Mouse (Mus musculus): ENCODE data around the gene Ankrd34a.

Ankrd34a gene

DNA sequence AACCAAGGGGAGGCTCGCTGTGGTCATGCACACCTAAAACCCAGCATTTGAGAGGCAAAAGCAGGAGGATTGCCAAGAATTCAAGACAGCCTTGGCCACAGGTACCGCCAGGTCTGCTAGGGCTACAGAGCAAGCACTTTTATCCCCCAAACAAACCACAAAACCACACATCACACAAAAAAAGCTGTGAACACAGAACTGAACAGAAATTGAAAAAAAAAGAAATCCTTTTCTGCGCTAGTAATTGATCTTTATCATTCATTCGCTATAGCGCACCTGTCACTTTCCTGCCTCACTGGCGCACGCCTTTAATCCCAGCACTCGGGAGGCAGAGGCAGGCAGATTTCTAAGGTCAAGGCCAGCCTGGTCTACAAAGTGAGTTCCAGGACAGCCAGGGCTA is 33.2 kb upstream of the Ankrd34a start:
- no peak for DNase-seq (ENCODE audit: low read depth, low spot score)

DNA sequence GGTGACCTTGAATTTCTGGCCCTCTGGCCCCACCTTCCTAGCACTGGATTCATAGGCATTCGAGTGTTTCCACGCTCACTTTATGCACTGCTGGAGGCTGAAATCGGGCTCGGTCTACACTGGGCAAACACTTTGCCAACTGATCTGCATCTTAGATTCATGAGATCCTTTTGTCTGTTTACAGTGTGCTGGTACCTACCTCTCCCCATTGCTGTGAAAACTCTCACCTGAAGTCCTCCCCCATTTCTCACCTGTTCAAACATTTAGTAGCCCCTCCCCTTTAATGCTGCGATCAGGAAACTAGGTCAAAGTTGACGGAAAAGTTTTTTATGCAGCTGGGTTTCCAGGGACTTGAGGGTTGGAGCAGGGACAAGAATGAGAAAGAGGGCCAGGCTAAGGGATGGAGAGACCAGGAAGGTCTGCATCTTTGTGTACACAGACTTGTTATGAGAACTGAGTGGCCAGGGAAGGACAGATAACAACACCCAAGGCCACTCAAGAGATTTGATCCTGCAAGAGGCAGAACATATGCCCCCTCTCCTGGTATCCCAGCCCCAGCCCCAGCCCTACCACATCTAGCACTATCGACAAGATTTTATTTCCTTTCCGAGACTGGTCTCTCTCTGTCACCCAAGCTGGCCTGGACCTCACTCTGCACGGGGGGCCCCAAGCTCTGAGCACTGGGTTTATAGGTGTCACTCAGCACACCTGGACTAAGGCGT is 32.4 kb upstream of the Ankrd34a start:
- no peak for DNase-seq (ENCODE audit: low read depth, low spot score)

DNA sequence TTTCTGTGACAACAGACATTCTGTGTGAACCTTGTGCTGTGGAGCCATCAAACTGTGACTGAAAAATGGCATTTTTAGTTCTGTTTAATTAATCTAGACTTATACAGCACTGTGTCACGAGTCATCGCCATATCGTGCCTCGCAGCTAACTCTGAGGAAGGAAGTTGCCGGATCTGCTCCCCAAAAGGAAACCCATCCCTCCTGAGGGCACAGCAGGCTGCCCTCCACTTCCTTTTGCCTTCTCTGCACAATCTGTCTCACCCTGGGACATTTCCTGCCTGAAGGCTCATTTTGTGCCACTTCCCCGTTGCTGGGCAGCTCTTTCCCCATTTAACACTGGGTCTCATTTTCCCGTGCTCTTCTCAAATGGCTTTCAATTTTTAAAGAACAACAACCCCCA is 31.8 kb upstream of the Ankrd34a start:
- no peak for DNase-seq (ENCODE audit: low read depth, low spot score)

DNA sequence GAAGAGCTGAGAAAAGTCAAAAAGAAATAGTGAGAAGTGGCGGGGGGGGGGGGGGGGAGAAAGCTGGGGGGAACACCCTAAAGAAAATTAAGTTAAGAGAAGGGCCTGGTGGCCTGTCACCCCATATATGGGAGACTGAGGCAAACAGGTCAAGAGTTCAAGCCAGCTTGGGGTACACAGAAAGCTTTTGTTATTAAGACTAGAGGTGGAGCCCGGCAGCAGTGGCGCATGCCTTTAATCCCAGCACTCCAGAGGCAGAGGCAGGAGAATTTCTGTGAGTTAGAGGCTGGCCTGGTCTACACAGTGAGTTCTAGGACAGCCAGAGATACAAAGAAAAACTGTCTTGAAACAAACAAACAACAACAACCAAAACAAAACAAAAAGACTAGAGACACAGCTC is 31.3 kb upstream of the Ankrd34a start:
- DNase-seq (ENCODE audit: low read depth, low spot score), result no peak

- no peak for DNase-seq (ENCODE audit: low read depth, low spot score)
Measured at GRCm38 (mm10) chr3:96566661-96567450, 29.6 kb upstream of the Ankrd34a start.

GRCm38 (mm10) chr3:96568605-96569004 is 27.8 kb upstream of the Ankrd34a start:
- DNase-seq (ENCODE audit: low read depth, low spot score), result no peak

GRCm38 (mm10) chr3:96569506-96569905 is 26.9 kb upstream of the Ankrd34a start:
- no peak for DNase-seq (ENCODE audit: low read depth, low spot score)

- DNase-seq (ENCODE audit: low read depth, low spot score), result no peak
Measured at GRCm38 (mm10) chr3:96569966-96570605, 26.4 kb upstream of the Ankrd34a start.

GRCm38 (mm10) chr3:96570643-96571042 is 25.8 kb upstream of the Ankrd34a start:
- DNase-seq (ENCODE audit: low read depth, low spot score), result no peak

DNA sequence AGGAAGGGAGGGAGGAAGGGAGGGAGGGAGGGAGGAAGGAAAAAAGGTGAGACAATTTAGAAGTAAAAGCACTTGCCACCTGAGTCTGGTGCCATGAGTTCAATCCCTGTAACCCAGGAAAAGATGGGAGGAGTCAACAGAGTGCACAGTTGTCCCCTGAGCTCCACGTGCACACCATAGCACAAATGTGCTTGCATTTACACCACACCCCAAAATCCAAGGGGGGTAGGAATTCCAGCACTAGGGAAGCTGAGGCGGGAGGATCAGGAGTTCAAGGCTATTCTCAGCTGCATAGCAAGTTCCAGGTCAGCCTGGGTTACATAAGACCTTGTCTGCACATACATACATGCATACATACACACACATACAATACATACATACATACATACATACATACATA is 25.1 kb upstream of the Ankrd34a start:
- no peak for DNase-seq (ENCODE audit: low read depth, low spot score)

GRCm38 (mm10) chr3:96571896-96572698 is 24.3 kb upstream of the Ankrd34a start:
- no peak for DNase-seq (ENCODE audit: low read depth, low spot score)

GRCm38 (mm10) chr3:96573611-96574511 is 22.6 kb upstream of the Ankrd34a start:
- DNase-seq (ENCODE audit: low read depth, low spot score), result no peak

DNA sequence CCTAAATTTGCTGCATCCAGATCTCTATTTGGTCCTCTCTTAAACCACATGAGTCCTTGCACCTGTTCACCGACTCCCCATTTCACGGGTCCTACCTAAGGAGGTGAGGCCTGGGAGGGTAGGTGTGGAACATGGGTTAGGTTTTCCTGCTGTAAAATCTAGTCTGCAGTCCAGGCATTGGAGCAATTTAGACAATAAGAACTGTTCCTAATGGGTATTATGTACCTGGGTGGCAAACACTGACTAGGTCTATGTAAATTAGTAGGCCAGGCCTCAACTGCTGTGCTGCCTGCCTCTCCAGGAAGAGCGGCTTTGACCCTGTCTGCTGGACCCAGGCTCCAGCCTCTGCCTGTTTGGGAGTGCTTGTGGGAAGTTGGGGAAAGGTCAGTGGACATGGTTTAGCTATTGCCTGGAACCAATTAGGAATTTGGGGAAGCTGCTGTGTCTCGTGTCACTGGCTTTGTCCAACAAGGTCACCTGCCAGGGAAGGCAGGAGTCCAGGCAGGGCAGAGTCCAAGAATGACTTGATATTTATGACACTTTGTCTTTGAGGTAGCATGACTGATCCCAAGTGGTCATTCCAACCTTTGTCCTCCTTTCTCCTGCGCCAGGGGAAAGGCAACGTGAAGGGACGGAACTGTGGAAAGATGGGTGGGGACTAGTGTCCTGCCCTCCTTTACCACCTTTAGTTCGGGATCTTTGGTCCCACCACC is 21.0 kb upstream of the Ankrd34a start:
- no peak for DNase-seq (ENCODE audit: low read depth, low spot score)

DNA sequence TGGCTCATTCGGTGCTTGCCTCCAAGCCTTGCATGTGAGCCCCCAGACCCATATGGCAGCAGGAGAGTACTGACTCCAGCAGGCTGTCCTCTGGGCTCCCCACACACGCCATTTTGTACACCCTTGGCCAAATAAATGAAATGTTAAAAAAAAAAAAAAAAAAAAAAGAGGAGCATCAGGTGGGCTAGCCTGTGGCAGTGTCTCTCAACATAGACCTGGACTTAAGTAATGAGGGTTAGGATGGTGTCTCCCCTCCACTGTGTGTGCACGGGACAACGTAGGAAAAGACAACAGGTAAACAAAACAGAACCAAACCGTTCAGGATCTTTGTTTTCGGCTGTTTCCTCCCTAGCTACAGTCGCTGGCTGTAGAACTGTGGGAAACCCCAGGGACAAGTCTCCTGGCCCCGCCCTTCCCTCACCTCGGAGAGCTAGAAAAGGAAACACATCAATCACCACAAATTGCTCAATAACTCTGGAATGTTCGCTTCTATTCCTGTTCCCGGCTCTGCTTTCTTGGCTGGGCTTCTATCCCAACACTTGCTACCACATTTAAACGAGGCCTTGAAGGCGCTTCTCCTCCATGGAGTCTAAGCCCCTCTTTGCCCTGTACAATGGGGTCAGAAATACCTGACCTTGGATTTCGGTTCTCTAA is 20.3 kb upstream of the Ankrd34a start:
- peak; percentile 46 for DNase-seq (ENCODE audit: low read depth, low spot score)

- DNase-seq (ENCODE audit: low read depth, low spot score), result peak; percentile 80
Measured at GRCm38 (mm10) chr3:96576690-96577541, 19.5 kb upstream of the Ankrd34a start, which contains the start of gene Gm16253. Gm16253 (plus strand) TSS chr3:96576984.

GRCm38 (mm10) chr3:96577566-96577965 is 18.9 kb upstream of the Ankrd34a start:
- DNase-seq (ENCODE audit: low read depth, low spot score), result no peak

DNA sequence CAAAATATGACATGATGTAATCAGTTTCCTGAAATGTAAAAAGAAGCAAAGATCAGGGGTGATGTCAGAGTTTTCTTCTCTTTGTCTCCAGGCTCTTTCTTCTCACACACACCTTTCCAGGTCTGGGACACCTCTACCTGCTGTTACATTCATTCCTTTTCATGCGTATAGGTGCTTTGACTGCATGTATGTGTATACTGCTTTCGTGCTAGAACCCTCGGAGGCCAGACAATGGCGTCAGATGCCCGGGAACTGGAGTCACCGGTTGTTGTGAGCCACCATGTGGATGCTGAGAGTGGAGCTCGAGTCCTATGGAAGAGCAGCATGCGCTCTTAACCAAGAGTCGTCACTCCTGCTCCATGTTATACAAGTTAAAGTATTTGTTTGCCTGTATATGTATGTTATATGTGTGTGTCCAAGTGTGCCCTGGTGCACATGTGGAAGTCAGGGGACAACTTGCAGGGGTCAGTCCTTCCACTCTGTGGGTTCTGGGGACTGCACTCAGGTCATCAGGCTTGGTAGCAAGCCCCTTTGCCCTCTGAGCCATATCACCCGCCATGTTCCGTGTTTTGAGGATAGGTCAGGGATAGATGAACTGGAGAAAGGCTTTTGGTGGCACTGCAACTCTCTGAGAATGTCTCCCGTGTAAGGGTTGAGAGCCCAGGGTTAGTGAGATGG is 17.7 kb upstream of the Ankrd34a start:
- no peak for DNase-seq (ENCODE audit: low read depth, low spot score)

DNA sequence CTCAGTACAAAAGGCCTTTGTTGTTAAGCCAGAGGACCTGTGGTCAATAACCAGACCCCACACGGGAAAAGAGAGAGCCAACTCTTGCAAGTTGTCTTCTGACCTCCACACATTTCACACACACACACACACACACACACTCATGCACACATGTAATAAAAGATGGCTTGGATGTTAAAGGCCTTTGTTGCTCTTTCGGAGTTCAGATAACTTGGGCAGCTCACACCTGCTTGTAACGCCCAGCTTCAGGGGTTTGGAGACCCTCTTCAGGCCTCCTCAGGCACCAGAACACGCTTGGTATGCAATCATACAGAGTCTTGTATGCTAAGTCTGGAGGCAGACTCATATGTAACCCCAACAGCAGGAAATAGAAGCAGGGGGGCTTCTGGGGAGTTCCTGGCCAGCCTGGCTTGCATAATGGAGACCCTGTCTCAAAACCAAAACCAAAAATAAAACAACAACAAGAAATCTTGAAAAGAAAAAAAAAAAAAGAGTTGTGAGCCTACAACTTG is 17.1 kb upstream of the Ankrd34a start:
- DNase-seq (ENCODE audit: low read depth, low spot score), result no peak

All from forelimb bud, embryonic 11.5 days (tissue).